Mouse (Mus musculus): ENCODE data around the gene Caly. TPM values are rescaled to one million over a fixed set of nuclear protein-coding genes. Genes with fewer than 3 reads are reported as not detected.

Caly gene
- total and polyA plus RNA-seq, 2 experiments from 2014 or later: 422 to 486 TPM

DNA sequence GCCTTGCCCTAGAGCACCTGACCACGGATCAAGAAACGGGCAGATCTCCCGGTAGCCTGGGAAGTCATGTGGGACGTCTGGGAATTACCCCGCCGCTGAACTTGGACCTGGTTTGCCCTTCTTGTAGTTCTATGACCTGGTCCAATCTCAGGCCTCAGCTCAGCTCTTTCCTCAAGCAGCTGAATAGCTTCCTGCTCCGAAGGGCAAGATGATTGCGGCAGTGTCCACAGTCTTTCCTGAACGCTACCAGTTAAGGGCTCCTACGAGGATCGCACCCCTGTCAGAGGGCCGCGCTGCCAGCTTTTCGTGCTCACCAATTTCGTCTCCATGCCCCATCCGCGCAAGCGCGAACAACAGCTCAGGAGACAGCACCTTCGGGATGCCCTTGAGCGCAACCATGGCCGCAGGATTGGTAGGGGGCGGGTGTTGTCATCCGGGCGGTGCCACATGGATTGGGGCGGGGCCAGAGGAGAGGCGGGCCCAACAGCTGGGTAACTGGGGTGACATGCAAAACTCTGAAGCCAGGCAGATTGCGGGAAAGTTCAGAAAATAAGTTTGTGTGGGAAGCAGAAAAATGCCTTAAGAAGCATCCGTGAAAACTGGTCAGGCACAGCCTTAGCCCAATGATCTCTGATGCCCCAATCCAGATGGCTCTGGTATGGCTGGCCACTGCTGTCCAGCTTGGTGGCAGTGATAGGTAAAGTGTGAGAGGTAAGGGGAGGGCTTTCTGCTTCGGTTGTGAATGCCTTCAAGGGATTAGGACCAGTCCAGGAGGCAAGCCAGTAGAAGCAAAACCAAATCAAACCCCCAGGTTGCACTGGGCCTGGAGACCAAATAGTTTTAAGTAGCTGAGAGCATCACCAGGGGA is 19.9 kb upstream of the Caly start, which contains the start of gene Fuom:
TSS of gene Fuom (minus strand) at position 449 of the 868 bp plus-strand sequence.
- ATAC-seq (peak; percentile 90), DNase-seq (ENCODE audit: low spot score) (peak; percentile 86)
- peak within 1 kb of the TSS; percentile 66 for H3K4me2 ChIP-seq (ENCODE audit: low read depth, low read length)
- H3K4me1 ChIP-seq (ENCODE audit: insufficient read depth, low read length): peaks cover 8% of the 10 kb centered on the region
- WGBS: 1% methylated on average over 30 of the region's 30 CpGs
- H3K27ac ChIP-seq: peak within 1 kb of the TSS; percentile 74; the same call in 1 of the 2 replicates
- no peaks in the 10 kb centered on the region for H3K27me3 ChIP-seq (ENCODE audit: insufficient read depth, low read length)
- H3K36me3 ChIP-seq (ENCODE audit: insufficient read depth, low read length): no peaks in the 10 kb centered on the region
- peak within 1 kb of the TSS; percentile 52 for H3K9ac ChIP-seq (replicated peaks; ENCODE audit: low read length)
- H3K4me3 ChIP-seq (ENCODE audit: low read length): peak within 1 kb of the TSS; percentile 40
- TF ChIP-seq CTCF (IDR thresholded peaks at IDR 0.05; ENCODE audit: low read depth): no peak
- H3K9me3 ChIP-seq (ENCODE audit: low read length): no peaks in the 10 kb centered on the region

DNA sequence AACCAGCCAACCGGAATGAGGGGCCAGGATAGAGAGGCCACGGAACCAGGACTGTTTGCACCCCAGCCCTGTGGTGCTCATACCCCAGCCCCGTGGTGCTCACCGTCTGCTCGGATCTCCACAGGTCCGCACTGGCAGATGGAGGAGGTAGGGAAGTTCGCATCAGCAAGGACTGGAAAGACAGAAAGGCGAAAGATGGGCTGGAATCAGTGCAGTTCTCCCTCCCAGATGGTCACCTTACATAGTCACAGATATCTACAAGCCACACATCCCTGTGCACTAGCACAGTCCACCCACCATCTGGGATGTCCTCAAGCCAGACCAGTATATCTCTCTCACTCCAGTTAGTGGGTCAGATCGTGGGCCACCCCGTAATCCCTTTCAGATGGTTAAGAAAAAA is 19.1 kb upstream of the Caly start:
- Histone ChIP-seq H3K36me3 (ENCODE audit: insufficient read depth, low read length) (no peaks in the 10 kb centered on the region), H3K9me3 (ENCODE audit: low read length) (no peaks in the 10 kb centered on the region), H3K9ac (replicated peaks; ENCODE audit: low read length) (peak overlapping the region; percentile 52), H3K27ac (0 out of 2 replicates have a peak overlapping the region, but pooled peaks have one; percentile 20), H3K27me3 (ENCODE audit: insufficient read depth, low read length) (no peaks in the 10 kb centered on the region), H3K4me2 (ENCODE audit: low read depth, low read length) (peak overlapping the region; percentile 66), H3K4me1 (ENCODE audit: insufficient read depth, low read length) (peaks cover 8% of the 10 kb centered on the region), H3K4me3 (ENCODE audit: low read length) (peak overlapping the region; percentile 40)
- TF ChIP-seq CTCF (IDR thresholded peaks at IDR 0.05; ENCODE audit: low read depth): no peak
- 70% methylated on average over 10 of the region's 10 CpGs for WGBS
- no peak for DNase-seq (ENCODE audit: low spot score)
- ATAC-seq: no peak; the same call in 1 of the 2 replicates

DNA sequence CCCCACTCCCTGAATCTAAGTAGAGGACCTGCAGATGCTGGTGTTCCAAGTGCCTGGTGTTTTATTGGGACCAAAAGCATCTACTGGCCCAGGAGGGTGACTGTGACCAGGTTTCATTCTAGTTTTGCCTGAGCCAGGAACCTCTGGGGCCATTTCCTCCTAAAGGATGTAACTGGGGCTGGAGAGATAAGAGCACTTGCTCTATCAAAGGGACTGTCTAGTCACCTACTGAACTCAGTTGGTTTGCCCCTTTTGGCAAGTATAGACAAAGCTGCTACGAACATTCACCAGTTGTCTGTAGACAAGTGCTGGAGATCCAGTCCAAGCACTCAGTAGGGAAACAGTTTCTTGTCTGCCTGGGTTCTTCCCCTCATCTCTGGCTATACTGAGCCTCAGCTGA is 16.1 kb upstream of the Caly start:
- WGBS: 100% methylated on average over 1 of the region's 1 CpGs
- no peak for DNase-seq (ENCODE audit: low spot score)

DNA sequence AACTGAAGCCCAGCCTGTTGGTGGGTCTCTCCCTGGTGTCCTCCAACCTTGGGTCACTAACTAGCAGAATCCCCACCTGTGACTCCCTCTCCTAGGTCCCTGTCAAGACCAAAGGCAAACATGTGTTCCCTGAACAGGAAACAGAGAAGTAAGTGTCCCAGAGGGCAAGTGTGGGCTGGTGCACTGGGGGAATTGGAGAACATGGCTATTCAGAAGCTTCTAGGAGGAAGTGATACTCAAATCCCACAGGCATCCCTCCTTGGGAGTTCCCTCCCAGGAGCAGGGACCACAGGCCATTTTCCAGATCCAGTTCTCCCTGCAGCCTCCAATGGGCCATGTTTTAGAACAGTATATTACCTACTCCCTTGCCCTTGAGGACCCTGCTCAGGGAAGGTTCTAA is 13.7 kb upstream of the Caly start:
- no peaks in the 10 kb centered on the region for H3K27me3 ChIP-seq (ENCODE audit: insufficient read depth, low read length)
- no peak overlapping the region for H3K27ac ChIP-seq
- ATAC-seq (no peak), DNase-seq (ENCODE audit: low spot score) (no peak)
- no peaks in the 10 kb centered on the region for H3K36me3 ChIP-seq (ENCODE audit: insufficient read depth, low read length)
- no peak for TF ChIP-seq CTCF (IDR thresholded peaks at IDR 0.05; ENCODE audit: low read depth)
- H3K4me2 ChIP-seq (ENCODE audit: low read depth, low read length): no peak overlapping the region
- no peaks in the 10 kb centered on the region for H3K4me1 ChIP-seq (ENCODE audit: insufficient read depth, low read length)
- no peak overlapping the region for H3K4me3 ChIP-seq (ENCODE audit: low read length)
- no peak overlapping the region for H3K9ac ChIP-seq (replicated peaks; ENCODE audit: low read length)
- H3K9me3 ChIP-seq (ENCODE audit: low read length): no peaks in the 10 kb centered on the region

More for the DNA sequence above, 16.1 kb upstream of the Caly start:
- no peak for ATAC-seq
- Histone ChIP-seq H3K4me2 (ENCODE audit: low read depth, low read length) (no peak overlapping the region), H3K27me3 (ENCODE audit: insufficient read depth, low read length) (no peaks in the 10 kb centered on the region), H3K9ac (replicated peaks; ENCODE audit: low read length) (no peak overlapping the region), H3K9me3 (ENCODE audit: low read length) (no peaks in the 10 kb centered on the region), H3K4me1 (ENCODE audit: insufficient read depth, low read length) (peaks cover 8% of the 10 kb centered on the region), H3K27ac (no peak overlapping the region), H3K36me3 (ENCODE audit: insufficient read depth, low read length) (no peaks in the 10 kb centered on the region), H3K4me3 (ENCODE audit: low read length) (no peak overlapping the region)
- no peak for TF ChIP-seq CTCF (IDR thresholded peaks at IDR 0.05; ENCODE audit: low read depth)

DNA sequence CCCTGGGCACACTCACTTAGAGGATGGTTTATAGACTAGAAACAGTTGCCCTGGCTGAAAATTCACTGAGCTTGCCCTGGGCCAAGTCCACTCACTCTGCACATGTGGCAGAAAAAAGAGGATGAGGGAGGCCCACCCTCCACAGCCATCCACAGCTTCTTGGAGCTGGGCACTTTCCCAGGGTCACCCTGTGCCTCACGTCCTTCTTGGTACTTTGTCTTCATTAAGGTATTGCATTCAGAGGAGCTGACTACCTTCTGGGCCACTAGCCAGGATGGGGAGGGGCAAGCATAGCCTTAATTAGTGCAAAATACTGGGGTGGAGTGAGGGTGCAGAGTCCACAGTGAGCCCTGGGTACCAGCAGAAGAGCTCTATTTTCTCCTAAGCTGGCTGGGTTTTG is 13.2 kb upstream of the Caly start:
- no peaks in the 10 kb centered on the region for H3K9me3 ChIP-seq (ENCODE audit: low read length)
- H3K4me3 ChIP-seq (ENCODE audit: low read length): no peak overlapping the region
- no peak for ATAC-seq
- no peak overlapping the region for H3K9ac ChIP-seq (replicated peaks; ENCODE audit: low read length)
- 46% methylated on average over 1 of the region's 1 CpGs for WGBS
- DNase-seq (ENCODE audit: low spot score): no peak
- no peak overlapping the region for H3K27ac ChIP-seq
- no peak overlapping the region for H3K4me2 ChIP-seq (ENCODE audit: low read depth, low read length)
- H3K4me1 ChIP-seq (ENCODE audit: insufficient read depth, low read length): no peaks in the 10 kb centered on the region
- TF ChIP-seq CTCF (IDR thresholded peaks at IDR 0.05; ENCODE audit: low read depth): no peak
- no peaks in the 10 kb centered on the region for H3K27me3 ChIP-seq (ENCODE audit: insufficient read depth, low read length)
- no peaks in the 10 kb centered on the region for H3K36me3 ChIP-seq (ENCODE audit: insufficient read depth, low read length)

DNA sequence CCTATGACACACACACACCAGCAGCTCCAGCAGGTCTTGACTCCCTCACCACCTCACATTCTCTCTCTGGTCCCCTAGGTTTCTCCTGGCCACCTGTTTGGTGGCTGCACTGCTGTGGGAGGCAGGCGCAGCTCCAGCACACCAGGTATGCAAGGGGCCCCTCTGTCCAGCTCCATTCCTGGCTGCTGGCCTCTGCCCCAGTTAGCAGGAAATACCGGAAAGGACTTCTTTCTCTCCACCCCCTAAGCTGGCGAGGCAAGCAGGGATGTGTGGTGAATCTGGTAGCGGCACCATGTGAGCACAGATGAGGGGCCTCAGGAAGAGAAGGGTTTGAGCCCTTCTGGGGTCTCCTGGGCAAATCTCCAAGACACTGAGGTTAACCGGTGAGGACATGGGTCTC is 12.6 kb upstream of the Caly start:
- Histone ChIP-seq H3K27me3 (ENCODE audit: insufficient read depth, low read length) (no peaks in the 10 kb centered on the region), H3K4me2 (ENCODE audit: low read depth, low read length) (no peak overlapping the region), H3K9ac (replicated peaks; ENCODE audit: low read length) (no peak overlapping the region), H3K9me3 (ENCODE audit: low read length) (no peaks in the 10 kb centered on the region), H3K36me3 (ENCODE audit: insufficient read depth, low read length) (no peaks in the 10 kb centered on the region), H3K27ac (no peak overlapping the region), H3K4me1 (ENCODE audit: insufficient read depth, low read length) (no peaks in the 10 kb centered on the region), H3K4me3 (ENCODE audit: low read length) (no peak overlapping the region)
- TF ChIP-seq CTCF (IDR thresholded peaks at IDR 0.05; ENCODE audit: low read depth): no peak
- DNase-seq (ENCODE audit: low spot score) (no peak), ATAC-seq (no peak)
- WGBS: 65% methylated on average over 5 of the region's 5 CpGs

Measured in hindbrain, postnatal 0 days (tissue).